Mouse (Mus musculus) embryo, embryonic 11 days (tissue): ENCODE measurements around the gene Tmem39b.
A peak's percentile ranks its signal among the peaks of the same experiment; 100 is the strongest.

ENCODE experiments used
- DNase-seq: peaks from one replicate; pipeline ENCODE4 v3.0.0-alpha.2; 2015

The Tmem39b gene

DNA sequence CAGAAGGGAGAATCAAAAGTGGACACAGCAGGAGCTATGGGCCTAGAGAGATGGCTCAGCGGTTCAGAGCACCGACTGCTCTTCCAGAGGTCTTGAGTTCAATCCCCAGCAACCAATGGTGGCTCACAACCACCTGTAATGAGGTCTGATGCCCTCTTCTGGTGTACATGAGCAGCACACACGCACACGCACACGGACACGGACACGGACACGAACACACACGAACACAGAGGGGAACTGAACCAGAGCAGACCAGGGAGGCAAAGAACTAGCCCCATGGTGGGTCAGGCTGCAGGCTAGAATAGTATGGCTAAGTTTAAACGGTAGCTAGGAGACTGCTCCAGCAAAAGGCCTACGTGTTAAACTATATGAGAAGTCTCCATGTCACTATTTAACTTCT, 14.8 kb downstream of the Tmem39b start:
- DNase-seq: no peak

DNA sequence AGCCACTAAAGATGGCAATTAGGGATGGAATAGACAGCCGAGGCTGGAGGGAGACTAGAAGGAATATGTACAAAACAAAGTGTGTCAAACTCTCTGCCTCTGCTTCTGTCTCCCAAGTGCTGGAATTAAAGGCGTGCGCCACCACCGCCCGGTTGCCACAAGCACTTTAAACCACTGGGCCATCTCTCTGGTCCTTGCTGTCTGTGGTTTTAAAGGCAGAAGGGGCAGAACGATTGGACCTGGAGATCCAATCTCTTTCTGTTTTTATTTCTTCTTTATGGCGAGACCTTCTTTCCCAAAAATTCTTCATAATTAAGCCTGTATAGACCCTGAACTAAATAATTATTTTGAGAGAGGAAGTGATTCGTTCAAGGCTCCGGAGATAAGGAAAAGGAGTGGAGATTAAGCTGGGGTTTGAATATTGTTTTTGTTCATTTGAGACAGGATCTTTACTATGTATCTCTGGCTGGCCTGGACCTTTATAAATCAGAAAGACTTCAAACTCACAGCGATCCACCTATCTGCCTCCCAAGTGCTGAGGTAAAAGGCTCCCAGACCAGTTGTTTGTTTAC, 23.7 kb downstream of the Tmem39b start:
- DNase-seq: no peak

DNA sequence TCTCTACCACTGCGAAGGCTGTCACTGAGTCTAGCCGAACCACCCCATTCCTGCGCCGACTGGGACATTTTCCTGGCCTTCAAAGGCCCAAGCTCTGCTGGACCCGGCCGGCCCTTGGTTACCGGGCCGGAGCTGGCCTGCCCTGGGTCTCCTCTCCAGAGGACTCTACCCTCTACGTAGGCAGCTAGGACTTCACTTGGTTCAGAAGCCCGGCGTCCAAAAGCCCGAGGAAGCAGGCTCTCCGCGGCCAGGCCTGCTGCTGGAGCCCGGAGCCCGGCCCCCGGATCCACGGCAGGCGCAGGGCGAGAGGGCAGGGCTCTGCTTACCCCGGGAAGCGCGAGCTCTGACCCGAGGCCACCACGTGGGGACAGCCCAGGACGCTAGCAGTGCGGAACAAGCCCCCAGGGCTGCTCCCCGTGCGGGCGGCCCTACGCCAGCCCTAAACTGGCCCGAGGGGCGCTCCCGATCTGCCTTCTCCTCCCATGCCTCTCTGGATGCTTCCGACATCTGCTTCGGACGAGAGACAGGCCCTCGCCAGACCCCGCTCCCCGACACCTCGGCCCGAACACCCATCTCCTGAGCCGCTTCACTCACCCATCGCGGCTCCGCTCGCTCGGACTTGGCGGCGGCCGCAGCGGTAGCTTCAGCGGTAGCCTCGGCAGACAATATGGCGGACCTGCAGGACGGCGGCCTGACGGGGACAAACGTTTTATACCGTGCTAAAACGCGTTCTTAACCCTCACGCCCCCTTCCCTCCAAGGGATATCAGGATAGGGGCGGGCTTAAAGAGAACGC, 24.4 kb downstream of the Tmem39b start, which contains the start of gene Kpna6:
Gene Kpna6 (minus strand): TSS at position 685 of the 795 bp plus-strand sequence.
- peak; percentile 94 for DNase-seq

- peak; percentile 83 for DNase-seq
These were observed 25.1 kb downstream of the Tmem39b start for GRCm38 (mm10) chr4:129671491-129672082.

- DNase-seq: no peak
These were observed 34.3 kb downstream of the Tmem39b start for GRCm38 (mm10) chr4:129662255-129662813.

- DNase-seq: no peak
These were observed 35.1 kb downstream of the Tmem39b start for GRCm38 (mm10) chr4:129661584-129661983.

DNA sequence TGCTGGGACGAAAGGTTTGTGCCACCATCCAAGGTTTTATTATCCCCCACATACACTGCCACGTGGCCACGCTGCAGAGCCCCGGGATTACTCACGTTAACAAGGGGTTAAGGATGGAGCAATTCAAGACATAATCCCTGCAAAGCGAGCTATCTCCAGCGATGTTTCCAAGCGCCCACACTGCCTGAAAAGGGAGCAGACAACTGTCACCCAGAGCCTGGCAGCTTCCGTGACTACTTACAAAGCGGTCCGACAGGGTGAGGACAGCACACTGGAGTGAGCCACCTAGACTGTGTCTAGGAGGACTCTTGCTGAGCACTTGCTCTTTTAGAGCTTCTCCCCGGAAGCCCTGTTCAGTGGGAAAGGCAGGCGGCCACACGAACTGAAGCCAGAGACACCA, 41.9 kb downstream of the Tmem39b start:
- no peak for DNase-seq

DNA sequence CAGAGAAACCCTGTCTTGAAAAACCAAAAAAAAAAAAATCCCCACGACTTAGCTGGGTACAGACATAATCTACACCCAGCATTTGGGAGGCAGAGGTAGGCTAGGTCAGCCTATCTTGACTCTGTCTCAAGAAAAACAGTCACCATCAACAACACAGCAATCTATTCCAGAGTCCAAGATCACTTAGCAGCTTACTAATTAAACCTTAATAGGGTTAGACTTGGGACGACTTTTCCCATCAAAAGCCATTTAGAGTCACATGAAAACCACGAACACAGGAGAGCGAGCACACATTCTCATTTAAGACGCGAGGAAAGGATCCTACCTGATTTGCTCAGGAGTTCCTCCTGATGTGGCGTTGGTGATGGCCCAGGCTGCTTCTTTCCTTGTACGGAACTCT, 46.3 kb downstream of the Tmem39b start:
- no peak for DNase-seq

- DNase-seq: no peak
These were observed 48.0 kb downstream of the Tmem39b start for GRCm38 (mm10) chr4:129648656-129649055.

DNA sequence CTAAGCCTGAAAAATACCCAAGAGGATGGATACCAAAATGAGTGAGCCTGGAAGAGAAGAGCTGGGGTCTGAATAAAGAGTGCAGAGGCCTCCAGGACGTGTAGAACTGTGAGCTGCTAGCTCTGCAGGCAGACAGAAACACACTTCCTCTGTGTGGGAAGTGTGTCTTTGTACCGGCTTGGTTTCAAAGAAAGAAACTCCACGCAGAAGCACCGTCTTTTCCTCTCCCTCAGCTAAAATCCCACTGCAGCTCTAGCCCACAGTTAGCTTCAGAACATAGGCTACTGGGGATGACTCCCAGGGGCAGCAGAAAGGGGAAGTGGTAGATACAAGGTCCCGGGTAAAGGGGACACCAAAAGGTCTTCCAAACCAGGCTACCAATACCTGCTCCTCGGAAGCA, 51.4 kb downstream of the Tmem39b start:
- no peak for DNase-seq

DNA sequence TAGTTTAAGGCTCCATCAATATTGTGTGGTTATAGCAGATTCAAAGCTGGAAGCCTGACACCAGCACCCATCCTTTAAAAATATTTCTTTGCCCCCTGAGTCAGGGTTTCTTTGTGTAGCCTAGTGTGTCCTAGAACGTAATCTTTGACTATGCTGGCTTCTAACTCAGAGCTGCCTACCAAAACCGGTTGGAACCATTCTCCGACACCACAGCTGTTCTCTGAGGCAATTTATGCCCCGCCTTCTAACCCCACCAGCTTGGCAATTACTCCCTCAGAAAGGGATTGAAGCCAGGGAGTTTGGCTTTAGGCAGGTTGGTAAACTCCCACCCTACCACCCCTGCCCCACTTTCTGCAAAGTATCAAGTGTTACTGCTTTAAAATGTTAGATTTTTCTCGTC, 54.9 kb downstream of the Tmem39b start:
- no peak for DNase-seq

GRCm38 (mm10) chr4:129640638-129641467, 55.8 kb downstream of the Tmem39b start, which contains the start of gene Txlna:
Gene Txlna, minus strand, starts transcription at chr4:129641065.
- DNase-seq: peak; percentile 99

DNA sequence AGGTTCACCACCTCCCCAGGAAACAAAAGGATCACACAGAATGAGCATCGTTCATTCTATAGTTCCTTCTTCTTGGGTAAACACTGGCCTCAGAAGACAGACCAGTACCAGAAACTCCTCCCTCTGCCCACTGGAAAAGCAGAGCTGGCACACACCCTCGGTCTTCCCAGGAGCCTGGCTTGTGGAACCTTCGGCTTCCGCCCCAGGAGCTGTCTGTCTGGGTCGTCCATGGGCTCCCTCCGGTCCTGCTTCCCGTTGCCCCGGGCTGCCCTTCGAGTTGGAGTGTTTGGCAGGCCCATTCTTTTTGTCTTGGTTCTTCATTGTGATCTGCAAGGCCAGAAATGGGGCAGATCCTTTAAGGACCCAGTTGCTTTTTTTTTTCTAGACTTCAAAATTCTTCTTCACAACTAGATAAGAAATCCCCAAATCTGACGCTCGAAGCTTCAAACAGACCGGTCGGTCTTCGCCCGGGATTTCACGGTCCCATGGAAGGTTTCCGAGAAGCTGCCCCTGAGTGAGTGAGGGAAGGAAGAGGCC, 56.5 kb downstream of the Tmem39b start:
- peak; percentile 25 for DNase-seq

DNA sequence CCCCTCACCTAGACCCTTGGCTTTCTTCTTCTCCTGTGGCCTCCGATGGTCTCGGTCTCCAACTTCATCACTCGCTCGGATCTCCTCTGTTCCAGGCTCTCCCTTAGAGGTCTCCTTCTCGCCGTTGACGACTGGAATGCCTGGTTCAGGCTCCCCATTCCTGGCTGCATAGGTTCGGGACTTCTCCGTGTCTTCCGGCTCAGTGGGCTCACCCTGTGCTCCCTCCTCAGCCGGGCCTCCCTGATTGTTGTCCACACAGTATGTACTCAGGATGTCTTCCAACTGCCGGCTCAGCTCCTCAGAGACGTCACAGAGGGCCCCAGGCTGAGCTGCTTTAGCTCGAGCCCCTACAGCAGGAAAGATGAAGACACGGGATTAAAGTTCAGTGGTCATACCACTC, 57.4 kb downstream of the Tmem39b start:
- DNase-seq: no peak

- DNase-seq: no peak
These were observed 62.8 kb downstream of the Tmem39b start for GRCm38 (mm10) chr4:129633852-129634251.

DNA sequence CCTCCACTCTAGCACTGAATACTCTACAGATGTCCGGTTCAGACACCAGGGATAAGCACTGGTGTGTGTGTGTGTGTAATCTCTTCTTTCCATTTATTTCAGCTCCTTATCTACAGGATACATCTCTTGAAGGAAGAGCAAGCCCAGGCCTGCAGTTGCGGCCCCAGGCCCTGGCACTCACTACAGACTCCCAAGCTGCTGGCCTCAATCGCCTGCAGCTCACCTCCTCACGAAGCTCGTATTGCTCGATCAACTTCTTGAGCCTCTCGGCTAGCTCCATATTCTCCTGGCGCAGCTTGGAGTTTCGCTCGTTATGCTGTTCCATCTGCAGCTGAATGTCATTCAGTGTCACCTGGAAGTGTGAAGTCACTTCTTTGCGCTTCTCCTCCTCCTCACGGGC, 64.8 kb downstream of the Tmem39b start:
- DNase-seq: no peak

GRCm38 (mm10) chr4:129630944-129631343, 65.7 kb downstream of the Tmem39b start:
- DNase-seq: no peak
